Mouse (Mus musculus): ENCODE measurements around the gene Gtpbp4. TPM values are rescaled to one million over a fixed set of nuclear protein-coding genes. Genes with fewer than 3 reads are reported as not detected.
"Not testable (repeated sequence)": the region's sequence is repeated elsewhere in the genome, so short reads cannot be mapped to it uniquely, and the experiment has no call there.

Gene Gtpbp4
- polyA plus RNA-seq, 1 experiment from 2014 or later, result 82.6 TPM

DNA sequence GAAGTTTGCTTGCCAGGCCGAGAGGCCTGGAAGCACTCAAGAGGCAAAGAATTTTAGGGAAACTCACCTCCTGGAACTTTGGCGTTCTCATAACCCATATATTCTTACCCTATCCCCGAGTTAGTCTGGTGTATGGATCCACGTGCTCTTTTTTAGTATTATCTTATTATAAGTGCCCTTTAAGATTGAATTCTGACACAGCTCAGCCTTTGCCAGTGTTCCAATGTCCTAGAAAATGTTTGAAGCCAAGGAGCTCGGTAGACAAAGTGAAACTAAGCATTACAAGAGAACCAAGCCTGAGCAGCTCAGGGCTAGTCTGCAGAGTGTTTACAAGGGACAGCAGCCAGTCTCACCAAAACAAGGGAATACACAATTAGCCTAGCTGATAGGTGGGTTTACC, 33.6 kb downstream of the Gtpbp4 start:
- not testable (repeated sequence) for H3K27ac ChIP-seq; H3K27me3 ChIP-seq (replicated peaks); H3K4me2 ChIP-seq (replicated peaks); H3K36me3 ChIP-seq; H3K4me1 ChIP-seq; H3K9me3 ChIP-seq; H3K9ac ChIP-seq; H3K4me3 ChIP-seq; ATAC-seq (ENCODE audit: low FRiP score, low read depth)
- WGBS, result 43% methylated on average over 5 of the region's 5 CpGs

DNA sequence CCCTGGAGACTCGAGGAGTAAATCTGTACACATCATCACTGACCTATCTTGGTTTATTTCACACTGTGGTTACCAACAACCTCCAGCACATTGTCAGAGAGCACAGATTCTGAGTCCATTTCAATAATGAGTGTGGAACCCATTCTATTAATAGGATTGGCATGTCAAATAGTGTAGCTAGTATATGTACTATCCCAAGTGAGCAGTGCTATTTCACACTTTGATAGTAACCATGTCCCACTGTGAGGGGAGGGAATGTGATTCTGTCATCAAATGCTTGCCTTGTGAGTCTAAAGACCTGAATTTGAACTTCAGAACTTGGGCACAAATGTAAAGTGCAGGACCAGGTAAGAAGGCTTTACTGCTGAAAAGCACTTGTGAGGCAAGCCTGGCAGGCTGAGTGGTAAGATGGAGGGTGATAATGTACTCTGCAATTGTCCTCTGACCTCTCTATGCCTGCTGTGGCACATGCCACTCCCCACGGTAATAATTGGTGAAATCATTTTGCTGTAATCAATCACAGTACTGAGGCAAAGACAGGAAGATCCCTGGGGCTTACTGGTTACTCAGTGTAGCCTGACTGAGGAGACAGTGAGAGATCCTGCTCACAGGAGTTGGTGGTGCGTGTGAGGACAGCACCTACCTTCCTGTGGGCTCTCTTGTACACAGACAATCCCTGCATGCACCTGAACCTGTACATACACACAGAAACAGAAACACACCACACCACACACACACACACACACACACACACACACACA, 34.6 kb downstream of the Gtpbp4 start:
- H3K36me3 ChIP-seq; H3K27ac ChIP-seq; H3K4me1 ChIP-seq; H3K4me2 ChIP-seq (replicated peaks); H3K9ac ChIP-seq; H3K9me3 ChIP-seq; H3K4me3 ChIP-seq; H3K27me3 ChIP-seq (replicated peaks): not testable (repeated sequence)
- ATAC-seq (ENCODE audit: low FRiP score, low read depth), result peak; percentile 56; the same call in 1 of the 2 replicates
- 67% methylated on average over 3 of the region's 3 CpGs for WGBS

DNA sequence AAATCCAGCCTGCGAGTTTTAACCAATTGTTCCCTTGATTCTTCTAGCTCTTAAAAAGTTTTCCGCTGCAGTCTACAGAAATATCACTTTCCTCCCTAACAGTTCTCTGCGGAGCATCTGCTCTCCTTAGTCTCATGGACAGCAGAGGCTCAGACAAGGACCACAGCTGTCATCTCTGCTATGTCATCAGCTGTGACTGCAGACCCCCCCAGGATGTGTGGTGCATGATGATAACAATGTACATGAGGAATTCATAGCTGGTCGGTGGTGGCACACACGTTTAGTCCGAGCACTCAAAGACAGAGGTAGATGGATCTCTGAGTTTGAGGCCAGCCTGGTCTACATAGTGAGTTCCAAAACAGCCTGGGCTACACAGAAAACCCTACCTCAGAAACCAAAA, 36.3 kb downstream of the Gtpbp4 start:
- H3K27me3 ChIP-seq (replicated peaks); ATAC-seq (ENCODE audit: low FRiP score, low read depth); H3K4me1 ChIP-seq; H3K4me3 ChIP-seq; H3K9me3 ChIP-seq; H3K4me2 ChIP-seq (replicated peaks); H3K27ac ChIP-seq; H3K9ac ChIP-seq; H3K36me3 ChIP-seq: not testable (repeated sequence)
- 89% methylated on average over 6 of the region's 6 CpGs for WGBS

DNA sequence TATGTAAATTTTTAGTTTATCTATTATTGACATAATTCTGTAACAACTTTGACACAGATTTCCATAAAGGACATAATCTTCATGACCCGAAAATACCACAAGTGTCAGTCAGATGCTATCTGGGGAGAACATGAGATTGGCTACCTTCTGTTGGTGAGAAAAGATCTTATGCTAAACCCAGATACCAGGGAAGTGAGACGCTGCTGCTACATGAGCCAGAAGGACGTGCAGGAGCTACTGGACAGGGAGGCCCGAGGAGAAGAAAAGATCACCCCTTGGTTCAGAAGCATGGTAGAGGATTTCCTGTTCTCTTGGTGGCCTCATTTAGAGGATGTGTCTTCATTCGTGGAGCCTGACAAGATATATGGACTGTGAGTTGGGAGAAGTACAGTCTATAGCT, 36.8 kb downstream of the Gtpbp4 start:
- not testable (repeated sequence) for H3K9me3 ChIP-seq; H3K4me2 ChIP-seq (replicated peaks); H3K9ac ChIP-seq; H3K27me3 ChIP-seq (replicated peaks); H3K27ac ChIP-seq; H3K4me3 ChIP-seq; ATAC-seq (ENCODE audit: low FRiP score, low read depth); H3K36me3 ChIP-seq; H3K4me1 ChIP-seq
- 83% methylated on average over 1 of the region's 5 CpGs for WGBS

DNA sequence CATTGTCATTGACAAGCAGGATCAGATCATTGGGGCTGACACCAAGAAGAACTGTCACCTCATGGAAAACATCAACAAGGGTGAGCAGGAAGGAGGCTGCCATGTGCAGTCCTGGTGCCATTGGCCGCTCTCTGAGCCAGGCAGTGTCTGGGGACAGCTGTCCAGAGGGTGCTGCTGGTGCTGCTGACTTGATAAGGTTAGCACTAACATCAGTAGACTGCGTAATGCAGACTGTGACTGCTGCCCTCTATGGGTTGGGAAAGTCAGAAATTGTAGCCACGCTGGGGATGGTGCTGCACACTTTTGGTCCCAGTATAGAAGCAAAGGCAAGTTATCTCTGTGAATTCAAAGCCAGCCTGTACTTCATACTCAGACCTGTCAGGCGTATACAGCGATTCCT, 39.0 kb downstream of the Gtpbp4 start:
- no CpG with 5 or more reads among the region's 5 CpGs for WGBS
- H3K27me3 ChIP-seq (replicated peaks); H3K4me3 ChIP-seq; ATAC-seq (ENCODE audit: low FRiP score, low read depth); H3K4me2 ChIP-seq (replicated peaks); H3K27ac ChIP-seq; H3K9ac ChIP-seq; H3K36me3 ChIP-seq; H3K9me3 ChIP-seq; H3K4me1 ChIP-seq: not testable (repeated sequence)

DNA sequence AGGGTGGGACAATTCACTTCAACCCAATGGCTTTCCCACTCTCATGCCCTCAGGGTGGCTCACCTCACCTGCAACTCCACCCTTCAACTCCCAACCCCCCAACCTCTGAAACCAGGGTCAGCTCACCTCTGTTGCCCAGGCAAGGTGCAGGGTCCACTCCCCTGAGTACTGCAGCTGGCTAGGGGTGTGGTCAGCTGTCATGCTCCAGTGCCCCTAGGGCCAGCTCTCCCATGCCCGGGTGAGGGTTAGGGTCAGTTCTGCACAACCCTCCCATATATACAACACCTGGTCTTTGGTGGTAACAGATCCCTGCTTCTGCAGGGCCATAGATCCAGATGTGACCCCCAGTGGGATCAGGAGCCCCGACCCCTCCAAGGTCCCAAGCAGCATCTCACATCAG, 40.8 kb downstream of the Gtpbp4 start:
- not testable (repeated sequence) for H3K4me2 ChIP-seq (replicated peaks); H3K27me3 ChIP-seq (replicated peaks); ATAC-seq (ENCODE audit: low FRiP score, low read depth); H3K9ac ChIP-seq; H3K9me3 ChIP-seq; H3K4me1 ChIP-seq; H3K36me3 ChIP-seq; H3K27ac ChIP-seq; H3K4me3 ChIP-seq
- 83% methylated on average over 2 of the region's 2 CpGs for WGBS

DNA sequence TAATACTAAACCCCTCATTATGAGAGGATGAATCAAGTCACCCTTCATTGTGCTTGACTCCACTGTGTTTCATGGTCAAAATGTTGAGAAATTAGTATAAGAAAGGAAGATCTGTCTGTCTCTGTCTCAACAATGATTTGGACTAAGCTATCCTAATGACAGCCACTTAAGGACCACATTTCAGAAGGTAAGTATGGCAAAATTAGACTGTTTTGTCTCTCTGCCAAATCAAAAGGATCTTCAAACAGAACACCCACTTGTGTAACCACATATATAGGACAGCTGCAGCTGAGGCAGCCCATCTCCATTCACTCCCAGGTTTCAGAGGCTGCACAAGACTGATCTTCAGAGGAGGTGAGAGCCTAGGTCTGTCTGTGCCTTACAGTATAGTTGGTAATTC, 43.3 kb downstream of the Gtpbp4 start, which contains the start of gene Idi2:
Gene Idi2, plus strand, starts transcription at position 301 of the 400 bp plus-strand sequence.
- H3K4me1 ChIP-seq; H3K4me2 ChIP-seq (replicated peaks): not testable (repeated sequence)

DNA sequence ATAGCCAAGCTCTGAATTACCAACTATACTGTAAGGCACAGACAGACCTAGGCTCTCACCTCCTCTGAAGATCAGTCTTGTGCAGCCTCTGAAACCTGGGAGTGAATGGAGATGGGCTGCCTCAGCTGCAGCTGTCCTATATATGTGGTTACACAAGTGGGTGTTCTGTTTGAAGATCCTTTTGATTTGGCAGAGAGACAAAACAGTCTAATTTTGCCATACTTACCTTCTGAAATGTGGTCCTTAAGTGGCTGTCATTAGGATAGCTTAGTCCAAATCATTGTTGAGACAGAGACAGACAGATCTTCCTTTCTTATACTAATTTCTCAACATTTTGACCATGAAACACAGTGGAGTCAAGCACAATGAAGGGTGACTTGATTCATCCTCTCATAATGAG, 47.8 kb downstream of the Gtpbp4 start, which contains the start of gene Gm9745:
Gene Gm9745, minus strand, starts transcription at position 101 of the 400 bp plus-strand sequence.
- H3K9me3 ChIP-seq; ATAC-seq (ENCODE audit: low FRiP score, low read depth); H3K27ac ChIP-seq; H3K4me3 ChIP-seq; H3K4me1 ChIP-seq; H3K9ac ChIP-seq; H3K36me3 ChIP-seq; H3K4me2 ChIP-seq (replicated peaks); H3K27me3 ChIP-seq (replicated peaks): not testable (repeated sequence)

More for the DNA sequence above, 43.3 kb downstream of the Gtpbp4 start, which contains the start of gene Idi2:
- H3K27me3 ChIP-seq (replicated peaks); H3K9me3 ChIP-seq; H3K36me3 ChIP-seq; H3K27ac ChIP-seq; ATAC-seq (ENCODE audit: low FRiP score, low read depth); H3K9ac ChIP-seq; H3K4me3 ChIP-seq: not testable (repeated sequence)

DNA sequence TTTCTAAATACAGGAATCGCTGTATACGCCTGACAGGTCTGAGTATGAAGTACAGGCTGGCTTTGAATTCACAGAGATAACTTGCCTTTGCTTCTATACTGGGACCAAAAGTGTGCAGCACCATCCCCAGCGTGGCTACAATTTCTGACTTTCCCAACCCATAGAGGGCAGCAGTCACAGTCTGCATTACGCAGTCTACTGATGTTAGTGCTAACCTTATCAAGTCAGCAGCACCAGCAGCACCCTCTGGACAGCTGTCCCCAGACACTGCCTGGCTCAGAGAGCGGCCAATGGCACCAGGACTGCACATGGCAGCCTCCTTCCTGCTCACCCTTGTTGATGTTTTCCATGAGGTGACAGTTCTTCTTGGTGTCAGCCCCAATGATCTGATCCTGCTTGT, 52.1 kb downstream of the Gtpbp4 start:
- WGBS, result no CpG with 5 or more reads among the region's 5 CpGs
- H3K27ac ChIP-seq; H3K4me1 ChIP-seq; H3K9ac ChIP-seq; H3K27me3 ChIP-seq (replicated peaks); H3K36me3 ChIP-seq; H3K9me3 ChIP-seq; ATAC-seq (ENCODE audit: low FRiP score, low read depth); H3K4me3 ChIP-seq; H3K4me2 ChIP-seq (replicated peaks): not testable (repeated sequence)

DNA sequence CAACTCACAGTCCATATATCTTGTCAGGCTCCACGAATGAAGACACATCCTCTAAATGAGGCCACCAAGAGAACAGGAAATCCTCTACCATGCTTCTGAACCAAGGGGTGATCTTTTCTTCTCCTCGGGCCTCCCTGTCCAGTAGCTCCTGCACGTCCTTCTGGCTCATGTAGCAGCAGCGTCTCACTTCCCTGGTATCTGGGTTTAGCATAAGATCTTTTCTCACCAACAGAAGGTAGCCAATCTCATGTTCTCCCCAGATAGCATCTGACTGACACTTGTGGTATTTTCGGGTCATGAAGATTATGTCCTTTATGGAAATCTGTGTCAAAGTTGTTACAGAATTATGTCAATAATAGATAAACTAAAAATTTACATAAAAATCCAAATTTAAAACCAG, 54.2 kb downstream of the Gtpbp4 start:
- not testable (repeated sequence) for H3K27ac ChIP-seq; H3K9ac ChIP-seq; H3K4me3 ChIP-seq; H3K4me2 ChIP-seq (replicated peaks); H3K4me1 ChIP-seq; ATAC-seq (ENCODE audit: low FRiP score, low read depth); H3K27me3 ChIP-seq (replicated peaks); H3K36me3 ChIP-seq; H3K9me3 ChIP-seq
- WGBS, result 83% methylated on average over 1 of the region's 5 CpGs

DNA sequence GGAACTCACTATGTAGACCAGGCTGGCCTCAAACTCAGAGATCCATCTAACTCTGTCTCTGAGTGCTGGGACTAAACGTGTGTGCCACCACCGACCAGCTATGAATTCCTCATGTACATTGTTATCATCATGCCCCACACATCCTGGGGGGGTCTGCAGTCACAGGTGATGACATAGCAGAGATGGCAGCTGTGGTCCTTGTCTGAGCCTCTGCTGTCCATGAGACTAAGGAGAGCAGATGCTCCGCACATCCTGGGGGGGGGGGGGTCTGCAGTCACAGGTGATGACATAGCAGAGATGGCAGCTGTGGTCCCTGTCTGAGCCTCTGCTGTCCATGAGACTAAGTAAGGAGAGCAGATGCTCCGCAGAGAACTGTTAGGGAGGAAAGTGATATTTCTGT, 54.8 kb downstream of the Gtpbp4 start:
- H3K9me3 ChIP-seq; H3K27me3 ChIP-seq (replicated peaks); H3K4me2 ChIP-seq (replicated peaks); H3K36me3 ChIP-seq; H3K4me1 ChIP-seq; ATAC-seq (ENCODE audit: low FRiP score, low read depth); H3K27ac ChIP-seq; H3K9ac ChIP-seq; H3K4me3 ChIP-seq: not testable (repeated sequence)
- 92% methylated on average over 4 of the region's 4 CpGs for WGBS

DNA sequence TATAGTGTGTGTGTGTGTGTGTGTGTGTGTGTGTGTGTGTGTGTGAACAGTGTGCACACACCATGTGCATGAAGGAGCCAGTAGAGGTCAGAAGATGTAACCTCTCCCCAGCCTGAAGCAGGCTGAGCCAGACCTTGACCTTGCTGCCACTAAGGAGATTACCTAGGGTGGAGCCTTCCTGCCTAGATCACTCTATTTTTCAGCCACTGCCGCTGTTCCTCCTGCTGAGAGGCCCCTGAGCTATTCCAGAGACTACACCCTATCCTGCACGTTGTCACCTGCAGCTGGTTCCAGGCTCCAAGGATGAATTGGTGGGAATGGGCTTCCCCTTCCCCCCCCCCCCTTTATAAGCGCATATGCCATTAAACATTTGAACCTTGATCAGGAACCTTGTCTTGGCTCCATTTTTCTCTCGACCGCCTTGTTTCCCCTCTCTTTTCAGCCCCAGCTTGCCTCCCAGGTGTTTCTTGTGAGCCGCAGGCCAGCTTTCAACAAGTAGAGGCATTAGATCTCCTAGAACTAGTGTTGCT, 58.2 kb downstream of the Gtpbp4 start:
- not testable (repeated sequence) for H3K4me3 ChIP-seq; ATAC-seq (ENCODE audit: low FRiP score, low read depth); H3K4me1 ChIP-seq; H3K27me3 ChIP-seq (replicated peaks); H3K27ac ChIP-seq; H3K4me2 ChIP-seq (replicated peaks); H3K36me3 ChIP-seq; H3K9me3 ChIP-seq; H3K9ac ChIP-seq
- WGBS, result 87% methylated on average over 6 of the region's 6 CpGs

DNA sequence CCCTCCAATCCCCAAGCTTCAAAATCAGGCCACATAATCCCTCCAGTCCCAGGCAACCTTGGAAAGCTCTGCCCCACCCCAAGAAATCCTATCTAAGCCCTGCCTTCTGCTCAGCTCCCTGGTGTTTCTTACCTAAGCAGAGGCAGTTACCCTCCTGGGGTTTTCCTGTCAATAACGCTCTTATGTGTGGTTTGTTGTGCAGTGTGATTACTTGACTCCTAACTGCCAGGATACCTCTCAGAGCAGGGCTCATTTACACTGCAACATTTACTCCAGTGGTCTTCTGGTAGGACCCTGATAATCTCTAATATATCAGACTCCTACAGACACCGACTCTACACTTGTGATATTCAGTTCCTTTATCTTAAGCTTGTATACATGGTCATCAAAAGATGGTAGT, 62.4 kb downstream of the Gtpbp4 start:
- Histone ChIP-seq H3K36me3 (no peaks in the 10 kb centered on the region), H3K9ac (no peak overlapping the region), H3K27me3 (replicated peaks) (no peaks in the 10 kb centered on the region), H3K9me3 (no peaks in the 10 kb centered on the region), H3K4me1 (no peaks in the 10 kb centered on the region), H3K4me3 (no peak overlapping the region), H3K4me2 (replicated peaks) (no peak overlapping the region), H3K27ac (no peak overlapping the region)
- no peak for ATAC-seq (ENCODE audit: low FRiP score, low read depth)
- WGBS, result 68% methylated on average over 2 of the region's 2 CpGs
